Mouse (Mus musculus) brain, embryonic 14.5 days (tissue): Measurements from ENCODE around the gene Vcp. TPM values are rescaled to one million over a fixed set of nuclear protein-coding genes. Genes with fewer than 3 reads are reported as not detected.

ENCODE experiments used
- DNase-seq: peaks from one replicate; pipeline ENCODE4 v3.0.0-alpha.2; 2011; ENCODE audit warnings: low read depth
- CTCF ChIP-seq: fragments of 200-500 bp; IDR thresholded peaks from 2 replicates; pipeline ENCODE4 v1.5.1; 2012; ENCODE audit warnings: inconsistent platforms, mild to moderate bottlenecking, moderate library complexity, borderline replicate concordance; ENCODE audit not compliant: insufficient read depth, insufficient read length; ENCODE audit errors: extremely low read depth
- POLR2A ChIP-seq: fragments of 200-500 bp; IDR thresholded peaks from 2 replicates; pipeline ENCODE4 v1.6.1; 2012; ENCODE audit warnings: mild to moderate bottlenecking, inconsistent platforms, borderline replicate concordance; ENCODE audit not compliant: poor library complexity, insufficient read depth, insufficient read length, severe bottlenecking; ENCODE audit errors: extremely low read depth
- polyA plus RNA-seq: library from polyadenylated mRNA; depleted of rRNA; stranded (reverse); fragments of >200 nt; gene quantifications from 2 replicates; pipeline ENCODE4 v1.2.3, GENCODE M21; 2012

Vcp gene
- polyA plus RNA-seq, 1 experiment: 264 TPM

DNA sequence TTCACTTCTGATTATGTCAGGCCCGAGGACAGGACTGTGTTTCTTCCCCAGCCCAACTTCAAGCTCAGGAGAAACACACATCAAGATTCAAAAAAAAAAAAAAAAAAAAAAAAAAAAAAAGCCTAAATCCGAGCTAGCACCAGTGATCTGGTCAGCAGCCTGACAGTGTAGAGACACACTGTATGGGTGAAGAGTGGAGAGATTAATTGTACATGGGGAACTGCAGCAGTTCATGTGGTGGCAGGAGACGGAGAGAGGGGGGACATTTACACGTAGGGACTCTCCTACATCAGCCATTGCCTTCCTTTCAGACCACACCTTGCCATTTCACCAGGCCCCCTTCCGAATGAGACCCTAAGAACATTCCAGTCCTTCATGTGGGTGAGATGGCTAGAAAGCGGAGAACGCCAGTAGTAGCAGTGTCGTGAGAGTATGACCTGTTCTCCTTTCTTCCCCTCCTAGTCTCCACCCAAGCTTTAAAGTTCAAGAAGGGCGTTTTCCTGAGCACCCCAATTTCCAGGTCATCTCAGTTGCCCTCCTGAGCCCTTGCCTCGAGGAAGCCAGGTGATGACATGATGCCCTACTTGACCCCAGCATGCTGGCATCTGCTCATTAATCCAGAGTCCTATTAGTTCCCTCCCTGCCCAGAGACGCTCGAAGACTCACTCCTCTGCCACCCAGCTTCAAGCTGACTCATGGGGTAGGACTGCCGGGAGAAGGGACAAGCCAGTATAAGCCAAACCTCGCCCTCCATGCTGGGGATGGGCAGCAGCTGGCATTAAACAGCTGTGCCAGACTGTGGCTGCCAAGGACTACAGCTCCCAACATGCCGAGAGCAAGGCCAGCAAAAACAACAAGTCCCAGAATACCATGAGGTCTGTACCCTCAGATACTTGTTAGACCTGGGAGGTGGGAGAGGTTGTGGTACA lies 38.5 kb upstream of the Vcp start:
- TF ChIP-seq POLR2A (no peak), CTCF (no peak)
- DNase-seq: peak; percentile 59

DNA sequence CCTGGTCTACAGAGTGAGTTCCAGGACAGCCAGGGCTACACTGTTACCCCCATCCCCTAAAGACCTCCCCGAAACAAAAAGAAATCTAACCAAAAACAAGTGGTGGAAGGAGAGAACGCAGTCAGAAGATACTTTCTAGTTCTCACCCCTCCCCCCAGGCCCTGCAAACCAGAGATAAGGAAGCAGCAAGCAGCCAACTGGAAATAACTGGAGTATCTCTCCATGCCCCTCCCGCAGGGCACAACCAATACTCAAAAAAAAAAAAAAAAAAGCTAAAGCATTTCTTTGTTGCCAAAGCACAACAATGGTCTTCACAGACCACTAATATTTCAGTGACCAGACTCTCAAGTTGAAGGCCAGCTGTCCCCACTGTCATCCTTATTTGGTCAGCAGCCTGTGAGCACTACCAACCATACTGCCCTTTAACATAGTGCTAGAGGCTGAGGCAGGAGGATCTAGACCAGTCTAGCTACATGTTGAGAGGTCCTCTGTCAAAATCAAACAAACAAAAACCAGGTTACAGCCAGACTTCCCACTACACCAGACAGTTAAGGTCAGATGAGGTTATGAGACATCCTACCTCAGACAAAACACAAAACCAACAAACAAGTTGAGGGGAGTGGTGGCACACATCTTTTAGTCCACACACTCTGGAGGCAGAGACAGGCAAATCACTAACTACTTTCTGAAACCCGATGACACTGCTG lies 37.7 kb upstream of the Vcp start:
- TF ChIP-seq POLR2A (no peak), CTCF (no peak)
- DNase-seq: no peak

DNA sequence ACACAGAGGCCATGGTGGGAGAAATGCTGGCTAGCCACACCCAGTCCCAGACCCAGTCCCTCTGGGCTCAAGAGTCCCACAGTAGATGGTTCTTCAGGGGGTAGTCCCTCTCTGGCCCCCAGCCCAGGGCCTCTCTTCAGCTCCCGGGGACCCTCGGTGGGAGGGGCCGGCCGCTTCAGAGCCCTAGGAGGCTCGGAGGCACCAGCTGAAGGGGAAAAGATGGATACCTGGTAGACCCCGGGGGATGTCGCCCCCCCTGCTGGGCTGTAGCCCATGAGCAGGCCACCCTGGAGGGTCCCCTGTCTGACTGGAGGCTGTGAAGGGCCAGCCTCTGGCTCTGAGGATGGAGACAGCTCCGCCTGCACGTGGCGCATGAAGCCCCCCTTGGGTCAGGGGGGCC lies 36.0 kb upstream of the Vcp start:
- no peak for DNase-seq
- TF ChIP-seq POLR2A (no peak), CTCF (no peak)

DNA sequence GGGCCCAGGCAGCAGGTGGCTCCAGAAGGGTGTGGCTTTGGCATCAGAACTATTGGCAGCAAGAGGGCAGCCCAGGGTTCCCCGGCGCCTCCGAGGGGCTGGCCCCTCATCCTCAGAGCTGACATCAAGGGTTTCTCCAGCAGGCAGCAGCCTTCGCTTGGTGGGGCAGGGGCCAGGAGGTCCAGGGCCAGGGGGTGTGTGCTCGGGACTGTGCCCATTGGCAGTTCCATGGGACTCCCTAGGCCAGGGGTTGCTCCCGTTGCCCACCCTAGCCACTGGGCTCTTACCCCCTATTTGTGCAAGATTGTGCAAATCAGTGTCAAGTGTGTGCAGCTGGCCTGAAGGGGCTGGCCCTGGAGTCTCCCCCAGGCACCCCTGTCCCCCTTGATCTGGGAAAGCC lies 35.5 kb upstream of the Vcp start:
- TF ChIP-seq POLR2A (no peak), CTCF (no peak)
- DNase-seq: no peak

DNA sequence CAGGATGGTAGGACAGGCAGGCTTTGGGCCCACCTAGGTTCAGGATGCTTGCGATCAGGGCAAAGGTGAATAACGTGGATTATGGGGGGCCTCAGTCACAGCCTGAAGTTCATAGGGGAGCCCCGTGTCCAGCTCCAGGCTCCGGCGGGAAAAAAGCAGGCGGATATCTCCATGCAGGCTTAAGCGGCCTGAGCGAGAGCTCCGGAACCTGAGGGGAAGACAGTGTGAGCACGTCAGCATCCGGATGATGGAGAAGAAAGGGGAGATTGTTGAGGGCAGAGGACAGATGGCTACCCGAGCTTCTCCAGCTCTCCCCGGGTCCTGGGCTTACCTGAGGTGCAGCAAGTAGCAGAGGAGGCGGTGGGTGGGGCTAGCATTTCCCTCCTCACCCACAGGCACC lies 33.2 kb upstream of the Vcp start:
- no peak for DNase-seq
- TF ChIP-seq POLR2A: no peak
- TF ChIP-seq CTCF: no peak

DNA sequence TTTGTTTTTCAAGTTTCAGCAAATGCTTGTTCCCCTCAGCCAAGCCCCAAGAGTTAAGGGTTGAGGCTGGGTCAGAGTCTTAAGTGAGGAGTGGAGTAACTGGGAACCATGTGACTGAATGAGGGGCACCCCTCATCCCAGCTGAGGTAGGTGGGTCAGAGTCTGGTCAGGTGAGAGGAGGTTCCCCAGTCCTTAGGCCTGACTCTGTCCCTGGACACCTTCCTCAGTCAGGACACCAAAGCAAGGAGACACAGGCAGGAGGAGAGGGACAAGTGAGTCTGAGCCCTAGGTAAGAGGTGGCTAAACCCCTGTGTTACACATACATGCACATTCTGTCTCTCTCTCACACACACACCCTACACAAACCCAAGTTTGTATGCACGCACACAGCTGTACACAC lies 32.2 kb upstream of the Vcp start:
- no peak for DNase-seq
- TF ChIP-seq POLR2A (no peak), CTCF (no peak)

DNA sequence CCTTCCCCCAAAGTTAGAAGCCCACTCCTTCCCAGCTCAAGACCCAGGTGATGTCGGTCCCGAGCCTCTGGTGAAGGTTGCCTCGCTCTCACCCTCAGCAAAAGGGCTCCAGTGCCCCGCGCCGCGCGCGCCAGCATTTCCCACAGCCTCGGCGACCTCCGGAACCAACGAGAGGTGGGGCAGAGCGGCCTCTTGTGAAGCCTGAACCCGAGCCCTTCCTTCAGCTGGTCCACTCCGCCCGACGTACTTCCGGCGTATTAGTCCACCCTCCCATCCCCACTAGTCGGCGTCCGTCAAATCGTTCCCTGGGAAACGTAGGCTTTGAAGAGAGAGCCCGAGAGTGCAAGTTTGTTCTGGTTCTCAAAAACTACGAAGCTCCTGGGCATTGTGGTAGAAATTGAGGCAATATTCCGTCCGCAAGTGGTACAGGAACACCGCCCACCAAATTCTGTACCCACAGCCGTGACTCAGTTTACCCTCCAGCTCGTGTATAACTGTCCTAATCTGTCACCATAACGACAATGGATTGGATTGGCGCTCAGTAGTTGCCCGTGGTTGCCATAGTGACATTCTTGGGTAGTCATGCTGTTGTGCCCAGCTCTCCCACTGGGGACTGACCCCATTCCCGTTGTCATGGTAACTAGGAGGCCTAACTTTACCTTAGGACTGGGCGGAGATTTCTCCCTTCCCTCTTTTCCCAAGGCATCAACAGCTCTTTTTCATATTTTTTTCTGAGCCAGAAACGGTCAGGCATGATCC lies 31.1 kb upstream of the Vcp start, which contains the start of gene Stoml2:
Stoml2 (minus strand) TSS at position 474 of the 759 bp plus-strand sequence.
- TF ChIP-seq POLR2A (peak; percentile 58; the same call in 1 of the 2 replicates), CTCF (peak; percentile 39; the same call in 1 of the 2 replicates)
- DNase-seq: peak; percentile 99

DNA sequence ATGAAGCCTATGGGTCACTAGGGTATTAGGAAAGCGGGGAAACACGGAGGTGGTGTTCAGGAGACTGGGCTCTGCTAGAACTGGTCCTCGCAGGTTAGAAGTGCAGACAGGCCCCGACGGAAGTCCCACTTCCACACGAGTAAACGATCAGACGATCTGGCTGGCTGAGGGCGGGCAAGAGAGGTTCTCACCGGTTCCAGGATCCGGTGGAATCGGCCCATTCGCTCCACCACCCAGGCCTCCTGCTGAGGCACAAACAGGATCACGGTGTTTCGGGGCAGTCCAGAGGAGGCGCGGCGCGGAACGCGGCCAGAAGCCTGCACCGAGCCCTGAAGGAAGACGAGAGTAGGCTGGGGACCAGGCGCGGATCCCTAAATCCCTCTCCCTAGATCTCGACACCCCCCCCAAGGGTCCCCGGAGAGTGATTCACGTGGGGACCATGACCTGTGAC lies 30.5 kb upstream of the Vcp start:
- TF ChIP-seq POLR2A (no peak), CTCF (no peak)
- DNase-seq: no peak

DNA sequence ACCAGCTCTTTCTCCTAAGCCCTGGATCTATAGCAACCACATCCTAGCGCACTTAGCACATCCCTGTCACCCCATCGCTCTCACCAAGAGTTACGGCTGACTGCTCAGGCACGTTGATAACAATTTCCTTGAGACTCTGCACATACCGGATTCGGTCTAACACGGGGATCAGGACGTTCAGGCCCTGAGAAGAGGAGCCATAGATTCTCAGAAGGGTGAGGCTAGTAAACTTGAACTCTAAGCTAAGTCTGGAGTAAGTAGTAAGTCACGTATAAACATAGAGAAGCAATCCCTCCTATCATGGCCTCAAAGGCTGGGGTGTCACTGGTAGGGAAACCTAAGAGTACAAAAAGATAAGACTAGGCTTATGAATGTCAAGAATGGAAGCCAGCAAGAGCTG lies 30.0 kb upstream of the Vcp start:
- TF ChIP-seq CTCF: no peak
- no peak for TF ChIP-seq POLR2A
- DNase-seq: no peak

DNA sequence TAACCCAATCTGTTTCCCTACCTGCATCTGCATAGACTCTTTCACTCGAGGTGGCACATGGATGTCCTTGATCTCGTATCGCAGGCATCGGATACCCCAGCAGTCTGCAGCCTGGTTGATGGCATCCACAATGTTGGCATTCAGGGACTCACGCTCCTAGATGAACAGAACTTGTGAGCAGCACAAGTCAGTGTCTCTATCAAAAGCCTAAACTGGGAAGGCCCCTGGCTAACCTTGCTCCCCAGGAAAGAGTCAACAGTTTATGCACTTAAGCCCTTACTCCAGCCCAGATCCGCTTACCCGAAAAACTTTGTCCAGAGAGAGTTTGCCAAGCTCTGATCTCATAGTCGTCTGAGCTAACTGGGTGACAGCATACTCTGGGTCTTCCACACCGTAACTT lies 29.4 kb upstream of the Vcp start:
- no peak for DNase-seq
- no peak for TF ChIP-seq POLR2A
- no peak for TF ChIP-seq CTCF

DNA sequence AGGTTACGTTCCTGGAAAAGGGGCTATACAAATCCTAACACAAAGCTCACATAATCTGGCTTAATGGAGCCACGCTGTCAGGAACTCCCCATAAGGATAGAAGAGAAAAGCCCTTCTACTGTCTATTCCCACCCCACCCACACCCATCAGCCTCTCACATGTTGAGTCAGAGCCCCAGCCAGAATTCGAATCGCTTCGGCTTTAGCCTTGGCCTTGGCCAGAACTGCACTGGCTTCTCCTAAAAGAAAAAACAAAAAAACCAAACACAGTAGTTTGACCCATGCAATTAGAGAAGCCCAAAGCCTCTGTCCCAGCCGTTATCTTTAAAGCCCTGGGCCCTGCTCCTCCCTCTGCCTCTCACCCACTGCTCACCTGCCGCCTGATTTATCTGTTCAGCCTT lies 28.8 kb upstream of the Vcp start:
- TF ChIP-seq CTCF (no peak), POLR2A (no peak)
- no peak for DNase-seq
